Mouse (Mus musculus) embryo, embryonic 10.5 days (tissue): ENCODE results near the gene Nhsl2.
"Not testable (repeated sequence)": the region's sequence is repeated elsewhere in the genome, so short reads cannot be mapped to it uniquely, and the experiment has no call there.

Experiments used
- DNase-seq: peaks from one replicate; pipeline ENCODE4 v3.0.0-alpha.2; 2015; ENCODE audit warnings: low spot score

The Nhsl2 gene

DNA sequence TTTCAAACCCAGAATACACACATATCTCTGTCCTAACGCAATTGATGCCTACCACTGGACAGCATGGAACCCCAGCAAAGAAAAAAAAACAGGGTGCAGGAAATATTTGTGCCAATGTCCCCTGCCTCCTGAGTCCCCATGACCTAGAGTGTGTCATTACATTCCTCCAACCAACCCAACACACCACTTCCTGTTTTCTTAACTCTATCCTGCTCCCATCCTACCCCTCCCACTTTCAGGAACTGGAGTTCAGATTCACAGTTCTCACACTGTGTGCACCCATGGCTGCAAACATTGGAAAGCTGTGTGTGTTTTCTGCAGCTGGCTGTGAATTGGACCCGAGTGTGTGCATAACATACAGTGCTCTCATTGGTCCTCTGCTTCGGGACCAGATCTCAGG lies 241.4 kb downstream of the Nhsl2 start:
- DNase-seq: no peak

DNA sequence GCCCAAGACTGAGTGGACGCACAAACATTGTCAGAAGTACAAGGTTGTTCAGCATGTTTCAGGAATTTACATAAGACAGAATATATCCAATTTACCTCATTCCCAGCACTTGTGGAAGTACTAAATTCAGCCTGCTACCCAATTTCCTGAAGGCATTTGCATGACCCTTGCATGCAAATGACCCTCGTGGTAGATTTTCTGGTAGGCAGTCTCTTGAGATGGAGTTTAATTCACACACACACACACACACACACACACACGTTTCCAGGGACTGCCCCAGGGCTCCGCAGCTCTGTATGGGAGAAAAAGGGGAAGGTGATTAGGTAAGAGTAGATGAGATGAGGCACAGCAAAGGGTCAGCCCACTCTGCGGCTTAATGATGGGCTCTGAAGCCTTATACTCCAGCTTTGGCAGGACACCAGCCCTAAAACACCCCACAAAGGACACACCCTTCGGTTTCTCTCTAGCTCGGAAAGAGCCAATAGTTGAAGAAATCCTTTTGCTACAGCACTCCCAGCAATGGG lies 245.3 kb downstream of the Nhsl2 start:
- DNase-seq: no peak

DNA sequence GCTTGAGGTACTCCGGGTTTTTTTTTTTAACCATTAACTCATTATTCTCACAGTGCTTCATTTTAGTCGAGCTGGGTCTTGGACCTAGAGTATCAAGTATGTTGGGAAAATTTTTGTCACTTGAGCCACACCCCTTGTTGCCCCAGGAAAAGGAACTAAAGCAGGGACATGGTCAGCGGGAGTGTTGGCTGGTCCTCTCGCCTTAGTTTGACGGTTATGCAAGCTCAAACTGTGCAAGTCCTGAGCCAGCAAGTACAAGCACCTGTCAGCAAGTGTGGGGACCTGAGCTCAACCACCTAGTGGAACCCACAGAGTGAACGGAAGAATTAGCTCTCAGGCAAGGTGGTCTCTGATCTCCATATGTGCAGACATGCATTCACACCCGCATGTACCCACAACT lies 252.7 kb downstream of the Nhsl2 start:
- no peak for DNase-seq

DNA sequence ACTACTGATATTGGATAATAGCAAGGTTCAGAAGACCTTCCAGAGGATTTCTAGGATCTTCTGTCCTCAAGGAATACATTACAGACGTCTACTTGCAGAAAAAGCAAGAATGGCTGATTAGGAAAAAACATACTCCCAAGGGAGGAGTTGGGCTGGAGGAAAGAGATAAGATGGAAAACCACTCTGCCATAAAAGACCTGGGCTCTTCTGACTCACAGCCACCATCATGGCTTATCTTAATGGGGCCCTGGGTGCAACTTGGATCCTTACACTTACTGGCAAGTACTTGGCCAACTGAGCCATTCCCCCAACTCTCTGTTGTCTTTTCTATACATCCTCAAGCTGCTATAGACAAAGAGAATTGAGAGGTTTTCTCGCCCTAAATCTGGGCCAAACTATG lies 254.6 kb downstream of the Nhsl2 start:
- not testable (repeated sequence) for DNase-seq

DNA sequence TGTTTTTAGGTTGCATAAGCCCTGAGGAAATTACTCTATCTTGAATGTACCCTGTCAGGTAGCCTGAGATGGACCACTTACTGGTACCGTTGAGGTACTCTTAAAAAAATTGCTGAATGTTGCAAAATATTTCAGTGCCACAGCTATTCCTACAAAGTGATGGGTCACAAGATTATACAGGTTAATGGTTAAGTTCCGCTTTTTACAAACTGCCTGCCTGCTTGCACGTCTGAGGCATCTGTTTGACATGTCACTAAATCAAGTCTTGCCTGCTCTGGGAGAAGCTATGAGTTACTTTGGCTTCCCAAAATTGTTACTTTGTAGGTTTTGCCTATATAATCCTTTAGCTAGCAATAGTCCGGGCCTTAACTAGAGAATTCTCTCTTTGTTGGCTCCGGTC lies 260.2 kb downstream of the Nhsl2 start:
- not testable (repeated sequence) for DNase-seq

DNA sequence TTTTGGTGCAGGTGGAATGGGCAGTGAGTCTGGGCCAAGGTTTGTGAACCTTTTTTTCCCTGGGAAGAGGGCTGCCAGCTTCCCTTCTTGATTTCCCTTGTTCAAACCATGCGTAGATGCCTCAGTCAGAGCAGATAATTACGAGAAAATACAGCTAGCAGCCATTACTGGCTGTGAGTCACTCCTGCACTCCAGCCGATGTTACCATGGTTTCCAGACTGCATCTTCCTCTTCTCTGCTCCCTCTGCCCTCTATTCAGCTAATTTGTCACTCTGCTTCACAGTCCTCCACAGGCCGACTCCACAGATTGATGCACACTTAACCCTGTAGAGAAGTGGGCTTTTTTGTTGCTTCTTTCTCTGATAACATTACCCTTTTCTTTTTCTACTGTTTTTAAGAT lies 266.5 kb downstream of the Nhsl2 start:
- peak; percentile 18 for DNase-seq

DNA sequence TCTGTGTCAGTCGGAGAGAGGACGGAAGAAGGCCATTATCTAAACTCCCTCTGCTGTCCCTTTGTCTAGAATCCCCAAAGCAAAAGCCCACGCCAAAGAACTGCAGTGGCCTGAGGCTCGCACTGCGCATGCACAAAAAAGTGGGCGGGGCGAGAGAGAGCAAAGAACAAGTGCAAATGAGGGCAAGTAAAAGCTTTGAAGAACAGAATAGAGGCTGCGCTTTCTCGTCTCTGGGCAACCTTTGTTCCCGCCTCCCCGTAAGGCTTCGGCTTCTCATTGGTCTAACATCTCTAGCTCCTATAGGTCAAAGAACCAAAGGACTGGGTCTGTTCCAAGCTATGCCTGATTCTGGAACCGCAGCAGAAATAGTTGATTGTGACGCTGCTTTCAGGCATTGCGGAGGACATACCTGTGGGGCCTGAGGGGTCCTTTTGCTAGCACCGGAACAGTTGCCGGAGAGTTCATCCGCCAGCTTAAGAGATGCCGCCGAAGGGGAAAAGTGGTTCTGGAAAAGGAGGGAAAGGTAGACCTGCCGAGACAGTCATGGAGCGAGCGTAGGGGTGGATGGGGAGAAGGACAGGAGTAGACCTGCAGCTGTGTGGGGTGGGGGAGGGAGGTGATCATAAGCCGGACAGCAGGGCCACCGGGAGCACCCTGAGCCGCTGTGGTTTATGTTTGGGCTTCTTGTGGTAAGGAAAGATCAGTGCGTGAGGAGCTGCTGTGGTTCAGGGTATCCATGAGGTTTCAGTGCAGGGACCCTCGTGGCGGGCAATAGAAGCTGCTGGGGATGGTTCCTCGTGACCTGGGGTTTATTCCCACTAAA lies 270.1 kb downstream of the Nhsl2 start, which contains the start of gene Pin4:
TSS of gene Pin4 (plus strand) at position 406 of the 823 bp plus-strand sequence.
- peak; percentile 96 for DNase-seq

DNA sequence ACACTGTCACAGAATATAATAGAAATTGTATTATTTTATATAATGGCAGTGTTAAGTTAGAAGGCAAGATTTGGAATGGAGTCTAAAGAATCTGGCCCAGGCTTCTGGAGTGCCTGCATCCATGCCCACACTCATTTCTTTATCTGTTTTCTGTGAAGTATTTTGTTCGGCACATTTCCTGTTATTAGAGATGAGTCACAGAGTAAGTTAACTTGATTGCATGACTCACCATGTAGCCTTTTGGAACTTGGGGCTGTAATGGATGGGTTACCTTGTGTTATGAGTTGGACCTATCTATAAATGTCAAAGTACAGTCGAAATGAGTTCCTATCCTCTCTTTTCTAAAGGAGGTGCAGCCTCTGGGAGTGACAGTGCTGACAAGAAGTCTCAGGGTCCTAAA lies 272.1 kb downstream of the Nhsl2 start:
- DNase-seq: no peak

DNA sequence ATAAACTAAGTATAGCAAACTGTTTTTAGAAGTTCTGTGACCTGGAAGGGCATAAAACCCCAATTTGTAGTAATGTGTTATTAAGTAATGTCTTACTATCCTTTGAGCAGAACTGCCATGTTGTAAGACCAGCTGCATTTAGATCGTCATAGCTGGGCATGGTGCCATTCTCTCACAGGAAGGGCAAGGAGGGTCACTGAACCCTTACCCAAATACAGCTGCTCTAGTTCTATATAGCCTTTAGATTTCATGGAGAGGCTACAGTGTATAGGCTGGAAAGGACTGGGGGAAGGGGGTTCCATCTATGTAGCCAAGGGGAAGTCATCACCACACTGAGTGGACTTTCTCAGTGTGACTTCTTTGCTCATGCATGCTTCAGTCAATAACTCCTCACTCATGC lies 292.0 kb downstream of the Nhsl2 start:
- DNase-seq: no peak
